Mouse (Mus musculus) B cell, adult (primary cell): ENCODE data around the gene Fitm1. TPM values are rescaled to one million over a fixed set of nuclear protein-coding genes. Genes with fewer than 3 reads are reported as not detected.

Experiments used
- total RNA-seq: library from RNA; stranded (reverse); gene quantifications from 4 replicates; pipeline ENCODE4 v1.2.4, GENCODE M21; 2023; ENCODE audit not compliant: inconsistent age

The Fitm1 gene
- not detected in 4 replicates for total RNA-seq

GRCm38 (mm10) chr14:55575302-55575701, at the start of gene Fitm1:
Fitm1 (plus strand) TSS chr14:55575617.

GRCm38 (mm10) chr14:55540067-55540786, 35.2 kb upstream of the Fitm1 start, which contains the start of gene Pck2:
Pck2 (plus strand) TSS chr14:55540266.

GRCm38 (mm10) chr14:55559799-55560201, 15.6 kb upstream of the Fitm1 start, which contains the start of gene Dcaf11:
Dcaf11 (plus strand) TSS chr14:55560006.

GRCm38 (mm10) chr14:55560202-55561073, 15.0 kb upstream of the Fitm1 start, which contains the start of gene A730061H03Rik:
A730061H03Rik (minus strand) TSS chr14:55560406.

GRCm38 (mm10) chr14:55577871-55578667, 2.7 kb downstream of the Fitm1 start, which contains the start of gene Psme1:
Psme1 (plus strand) TSS chr14:55578123.

GRCm38 (mm10) chr14:55584702-55585565, 9.5 kb downstream of the Fitm1 start, which contains the start of gene Emc9:
Emc9 (minus strand) TSS chr14:55585302.

GRCm38 (mm10) chr14:55590748-55591330, 15.4 kb downstream of the Fitm1 start, which contains the start of gene Psme2:
Psme2 (minus strand) TSS chr14:55591113.

GRCm38 (mm10) chr14:55591331-55591891, 16.0 kb downstream of the Fitm1 start, which contains the start of gene Rnf31:
Rnf31 (plus strand) TSS chr14:55591708.

GRCm38 (mm10) chr14:55603271-55603632, 27.8 kb downstream of the Fitm1 start, which contains the start of gene Irf9:
Irf9 (plus strand) TSS chr14:55603571.

GRCm38 (mm10) chr14:55617822-55618221, 42.4 kb downstream of the Fitm1 start, which contains the start of gene Rec8:
Rec8 (plus strand) TSS chr14:55618037.

Other genes with a start within 250 kb of the Fitm1 start
- gene Dhrs4, start 96.9 kb upstream of the Fitm1 start, total RNA-seq: 19.5 to 36.7 TPM (median 22.7 TPM) in 4 replicates
- gene Carmil3, start 85.0 kb upstream of the Fitm1 start, total RNA-seq: 4.4 to 6.7 TPM (median 5.7 TPM) in 4 replicates
- gene Cpne6, start 65.2 kb upstream of the Fitm1 start, total RNA-seq: not detected in 4 replicates
- not detected in 4 replicates for gene Nrl, start 50.6 kb upstream of the Fitm1 start, total RNA-seq
- 44.0 to 58.0 TPM (median 50.7 TPM) in 4 replicates for gene Pck2, start 35.4 kb upstream of the Fitm1 start, total RNA-seq
- 80.8 to 92.0 TPM (median 87.8 TPM) in 4 replicates for gene Dcaf11, start 15.6 kb upstream of the Fitm1 start, total RNA-seq
- gene A730061H03Rik, start 15.2 kb upstream of the Fitm1 start, total RNA-seq: 3.9 to 9.7 TPM (median 8.6 TPM) in 4 replicates
- 237 to 297 TPM (median 278 TPM) in 4 replicates for gene Psme1, start 2.5 kb downstream of the Fitm1 start, total RNA-seq
- 4.8 to 8.4 TPM (median 7.1 TPM) in 4 replicates for gene Emc9, start 9.7 kb downstream of the Fitm1 start, total RNA-seq
- 270 to 386 TPM (median 320 TPM) in 4 replicates for gene Psme2, start 15.5 kb downstream of the Fitm1 start, total RNA-seq
- 98.7 to 119 TPM (median 107 TPM) in 4 replicates for gene Rnf31, start 16.1 kb downstream of the Fitm1 start, total RNA-seq
- gene Irf9, start 28.0 kb downstream of the Fitm1 start, total RNA-seq: 84.6 to 115 TPM (median 102 TPM) in 4 replicates
- gene Rec8, start 42.4 kb downstream of the Fitm1 start, total RNA-seq: 0.84 to 1.9 TPM (median 1.3 TPM) in 4 replicates
- 42.8 to 71.0 TPM (median 59.7 TPM) in 4 replicates for gene Ipo4, start 60.3 kb downstream of the Fitm1 start, total RNA-seq
- 1.2 to 6.3 TPM (median 3.5 TPM) in 4 replicates for gene Gm49378, start 62.3 kb downstream of the Fitm1 start, total RNA-seq
- 43.5 to 50.3 TPM (median 46.2 TPM) in 4 replicates for gene Tm9sf1, start 68.2 kb downstream of the Fitm1 start, total RNA-seq
- 2.7 to 3.3 TPM (median 3.2 TPM) in 4 replicates for gene Tssk4, start 74.6 kb downstream of the Fitm1 start, total RNA-seq
- 48.6 to 57.5 TPM (median 51.4 TPM) in 4 replicates for gene Mdp1, start 84.9 kb downstream of the Fitm1 start, total RNA-seq
- 21.8 to 29.4 TPM (median 27.7 TPM) in 4 replicates for gene Gmpr2, start 96.3 kb downstream of the Fitm1 start, total RNA-seq
- gene Nedd8, start 96.5 kb downstream of the Fitm1 start, total RNA-seq: 173 to 208 TPM (median 188 TPM) in 4 replicates
- 158 to 162 TPM (median 159 TPM) in 4 replicates for gene Tinf2, start 106.2 kb downstream of the Fitm1 start, total RNA-seq
- 1.2 to 3.0 TPM (median 1.2 TPM) in 4 replicates for gene Tgm1, start 138.3 kb downstream of the Fitm1 start, total RNA-seq
- gene Rabggta, start 146.6 kb downstream of the Fitm1 start, total RNA-seq: 73.0 to 82.3 TPM (median 79.9 TPM) in 4 replicates
- gene Dhrs1, start 170.1 kb downstream of the Fitm1 start, total RNA-seq: 23.1 to 26.7 TPM (median 25.5 TPM) in 4 replicates
- gene Nop9, start 170.1 kb downstream of the Fitm1 start, total RNA-seq: 29.2 to 37.3 TPM (median 34.5 TPM) in 4 replicates
- not detected in 4 replicates for gene Cideb, start 182.8 kb downstream of the Fitm1 start, total RNA-seq
- gene Ltb4r2, start 185.8 kb downstream of the Fitm1 start, total RNA-seq: 0.22 to 0.84 TPM (median 0.36 TPM) in 3 of 4 replicates, not detected in the other
- not detected in 4 replicates for gene Ltb4r1, start 190.3 kb downstream of the Fitm1 start, total RNA-seq
- 0.24 to 1.4 TPM (median 0.48 TPM) in 3 of 4 replicates, not detected in the other for gene Adcy4, start 208.5 kb downstream of the Fitm1 start, total RNA-seq
- 86.4 to 109 TPM (median 93.4 TPM) in 4 replicates for gene Ripk3, start 213.2 kb downstream of the Fitm1 start, total RNA-seq
- gene Nfatc4, start 247.5 kb downstream of the Fitm1 start, total RNA-seq: not detected in 4 replicates